Mouse (Mus musculus) testis, adult 2 months (tissue): ENCODE data around the gene Gtf2h4. TPM values are rescaled to one million over a fixed set of nuclear protein-coding genes. Genes with fewer than 3 reads are reported as not detected.

Source experiments
- H3K27ac ChIP-seq: fragments of 200-500 bp; 2 replicates; pipeline ENCODE4 v1.5.1; 2012; ENCODE audit warnings: low read depth, low read length; ENCODE audit not compliant: control insufficient read depth, insufficient read depth
- H3K27me3 ChIP-seq: fragments of 200-500 bp; 2 replicates; pipeline ENCODE4 v1.6.1; 2012; ENCODE audit warnings: mild to moderate bottlenecking, low read length, moderate library complexity; ENCODE audit not compliant: control insufficient read depth, insufficient read depth
- H3K36me3 ChIP-seq: fragments of 200-500 bp; 2 replicates; pipeline ENCODE4 v1.6.1; 2012; ENCODE audit warnings: mild to moderate bottlenecking, low read length; ENCODE audit not compliant: control insufficient read depth, insufficient read depth
- H3K4me1 ChIP-seq: fragments of 200-500 bp; 2 replicates; pipeline ENCODE4 v1.6.1; 2012; ENCODE audit warnings: low read length; ENCODE audit not compliant: control insufficient read depth, insufficient read depth
- H3K4me3 ChIP-seq: fragments of 200-500 bp; 2 replicates; pipeline ENCODE4 v1.5.1; 2012; ENCODE audit warnings: low read depth, mild to moderate bottlenecking, low read length, moderate library complexity, mixed read lengths; ENCODE audit not compliant: control insufficient read depth
- CTCF ChIP-seq: fragments of 200-500 bp; IDR thresholded peaks from 2 replicates; pipeline ENCODE4 v1.5.1; 2012; ENCODE audit warnings: low read depth, mild to moderate bottlenecking, inconsistent platforms, low read length, moderate library complexity; ENCODE audit not compliant: control insufficient read depth, insufficient read depth, insufficient replicate concordance
- POLR2A ChIP-seq: fragments of 200-500 bp; IDR thresholded peaks from 2 replicates; pipeline ENCODE4 v1.6.1; 2012; ENCODE audit warnings: low read depth, mild to moderate bottlenecking, inconsistent platforms, low read length, moderate library complexity; ENCODE audit not compliant: control insufficient read depth
- polyA plus RNA-seq: library from polyadenylated mRNA; depleted of rRNA; stranded (reverse); fragments of >200 nt; gene quantifications from 2 replicates; pipeline ENCODE4 v1.2.3, GENCODE M21; 2012

The Gtf2h4 gene
- polyA plus RNA-seq, 1 experiment, result 29.4 TPM

DNA sequence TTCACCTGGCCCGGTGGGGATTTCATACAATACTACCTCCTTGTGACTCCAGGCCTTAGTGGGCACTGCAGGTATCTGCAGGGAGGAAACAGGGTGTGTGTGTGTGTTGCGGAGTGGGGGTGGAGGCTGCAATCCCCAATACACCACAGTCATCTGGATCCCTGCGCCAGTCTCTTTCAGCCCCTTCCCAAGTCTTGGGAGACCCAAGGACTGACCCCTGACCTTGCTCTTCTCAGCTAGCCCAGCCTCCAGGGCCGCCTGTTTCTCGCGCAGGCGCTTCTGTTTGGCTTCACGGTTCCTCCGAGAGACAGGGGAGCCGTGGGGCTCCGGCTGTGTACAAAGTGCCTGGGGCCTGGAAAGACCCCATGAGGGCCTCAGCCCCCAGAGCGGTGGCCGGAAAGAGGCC is 6.7 kb downstream of the Gtf2h4 start:
- Histone ChIP-seq H3K36me3 (peaks cover 1% of the 10 kb centered on the region), H3K4me3 (peak overlapping the region; percentile 98), H3K4me1 (peaks cover 20% of the 10 kb centered on the region), H3K27ac (peak overlapping the region; percentile 89), H3K27me3 (no peaks in the 10 kb centered on the region)
- TF ChIP-seq CTCF (no peak), POLR2A (no peak)

DNA sequence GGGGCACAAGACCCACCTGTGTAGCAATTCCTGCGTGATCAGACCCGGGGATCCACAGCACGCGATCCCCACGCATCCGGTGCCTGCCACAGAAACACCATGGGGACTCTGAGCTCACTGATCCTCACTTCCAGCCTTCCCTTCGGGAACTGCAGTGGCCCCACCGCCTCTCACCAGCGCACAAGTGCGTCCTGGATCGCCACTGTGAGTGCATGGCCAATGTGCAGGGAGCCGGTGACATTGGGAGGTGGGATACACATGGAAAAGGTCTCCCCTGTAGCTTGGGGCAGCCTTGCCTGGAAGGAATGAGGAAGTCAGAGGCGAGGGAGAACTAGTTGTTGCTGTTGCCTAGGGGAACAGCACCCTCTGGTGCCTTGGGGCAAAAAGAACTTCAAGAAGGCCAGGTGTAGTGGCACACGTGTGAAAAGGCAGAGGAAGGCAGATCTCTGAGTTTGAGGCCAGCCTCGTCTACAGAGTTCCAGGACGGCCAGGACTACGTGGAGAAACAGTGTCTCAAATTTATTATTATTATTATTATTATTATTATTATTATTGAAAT is 7.5 kb downstream of the Gtf2h4 start:
- no peak overlapping the region for H3K27ac ChIP-seq
- peaks cover 20% of the 10 kb centered on the region for H3K4me1 ChIP-seq
- TF ChIP-seq POLR2A (no peak), CTCF (peak; percentile 47; the same call in 1 of the 2 replicates)
- no peaks in the 10 kb centered on the region for H3K27me3 ChIP-seq
- no peak overlapping the region for H3K4me3 ChIP-seq
- H3K36me3 ChIP-seq, result peaks cover 1% of the 10 kb centered on the region

DNA sequence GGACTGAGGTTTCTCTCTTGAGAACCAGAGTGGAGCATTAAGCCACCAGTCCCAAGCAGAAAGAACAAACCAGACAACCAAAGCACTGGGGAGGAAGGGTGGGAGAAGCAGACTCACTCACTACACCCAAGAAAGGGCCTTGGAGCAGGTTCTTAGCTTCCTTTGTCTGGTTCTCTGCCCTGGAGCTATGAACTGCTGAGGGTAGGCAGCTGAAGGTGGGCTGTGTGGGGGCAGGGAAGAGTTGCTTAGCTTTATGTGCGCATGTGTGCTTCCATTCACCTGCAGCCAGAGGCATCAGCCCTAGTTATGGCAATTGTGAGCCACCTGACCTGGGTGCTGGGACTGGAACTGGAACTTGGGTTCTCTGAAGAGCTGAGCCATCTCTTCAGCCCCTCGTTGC is 20.5 kb downstream of the Gtf2h4 start:
- TF ChIP-seq CTCF (no peak), POLR2A (no peak)
- Histone ChIP-seq H3K27ac (no peak overlapping the region), H3K27me3 (no peaks in the 10 kb centered on the region), H3K4me3 (no peak overlapping the region), H3K4me1 (no peaks in the 10 kb centered on the region), H3K36me3 (no peaks in the 10 kb centered on the region; the same call in none of the 2 replicates)

DNA sequence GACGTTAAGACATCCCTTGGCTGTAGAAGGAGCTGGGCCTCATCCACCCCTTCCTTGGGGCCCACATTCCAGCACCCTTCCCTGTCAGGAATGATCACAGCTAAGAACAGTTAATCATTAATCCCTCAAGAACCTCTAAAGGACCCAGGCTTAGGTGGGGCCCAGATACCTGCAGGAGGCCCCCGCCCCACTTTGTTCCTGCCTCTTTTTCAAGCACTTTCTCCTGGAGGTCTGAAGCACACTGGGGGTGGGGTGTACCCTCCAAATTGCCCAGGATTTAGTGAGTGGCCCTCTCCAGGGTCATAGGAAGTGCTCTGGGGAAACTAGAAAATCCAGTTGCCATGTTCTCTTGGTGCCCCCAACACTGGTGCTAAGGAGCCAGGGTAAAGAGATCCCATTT is 24.1 kb downstream of the Gtf2h4 start:
- Histone ChIP-seq H3K4me3 (no peak overlapping the region), H3K36me3 (no peaks in the 10 kb centered on the region), H3K27ac (no peak overlapping the region), H3K27me3 (no peaks in the 10 kb centered on the region), H3K4me1 (no peaks in the 10 kb centered on the region)
- no peak for TF ChIP-seq POLR2A
- no peak for TF ChIP-seq CTCF

DNA sequence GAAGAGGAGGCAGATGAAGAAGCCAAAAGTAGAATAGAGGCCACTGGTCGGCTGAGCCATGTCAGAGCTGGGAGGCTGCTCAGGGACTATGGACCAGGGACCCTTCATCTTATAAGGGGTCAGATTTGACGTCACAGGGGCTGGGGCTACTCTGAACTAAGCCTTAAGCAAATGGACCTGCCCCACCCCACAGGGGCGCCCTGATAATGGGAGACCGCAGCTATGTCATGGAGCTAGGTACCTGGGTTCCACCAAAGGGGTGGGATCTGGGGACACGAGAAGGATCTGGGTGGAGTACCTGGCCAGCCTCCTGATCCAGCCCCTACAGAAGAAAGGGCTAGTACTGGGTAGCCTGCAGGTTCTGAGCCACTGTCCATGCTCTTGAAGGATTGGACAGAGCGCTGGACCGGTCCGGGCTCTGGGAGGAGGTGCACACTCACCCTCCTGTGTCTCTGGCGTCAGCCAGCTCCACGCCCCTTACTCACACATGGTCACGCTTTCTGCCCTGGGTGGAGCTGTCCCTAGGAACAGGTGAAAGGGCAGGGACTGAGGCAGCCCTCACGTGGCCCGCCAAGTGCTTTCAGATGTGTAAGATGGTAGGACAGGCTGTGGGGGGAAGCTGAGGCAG is 29.8 kb downstream of the Gtf2h4 start, which contains the start of gene Mucl3:
Gene Mucl3 (minus strand): TSS at position 87 of the 628 bp plus-strand sequence.
- TF ChIP-seq POLR2A (no peak), CTCF (no peak)
- no peaks in the 10 kb centered on the region for H3K27me3 ChIP-seq
- no peak within 1 kb of the TSS for H3K27ac ChIP-seq
- no peak within 1 kb of the TSS for H3K4me3 ChIP-seq
- H3K4me1 ChIP-seq, result peaks cover 8% of the 10 kb centered on the region
- H3K36me3 ChIP-seq, result no peaks in the 10 kb centered on the region

DNA sequence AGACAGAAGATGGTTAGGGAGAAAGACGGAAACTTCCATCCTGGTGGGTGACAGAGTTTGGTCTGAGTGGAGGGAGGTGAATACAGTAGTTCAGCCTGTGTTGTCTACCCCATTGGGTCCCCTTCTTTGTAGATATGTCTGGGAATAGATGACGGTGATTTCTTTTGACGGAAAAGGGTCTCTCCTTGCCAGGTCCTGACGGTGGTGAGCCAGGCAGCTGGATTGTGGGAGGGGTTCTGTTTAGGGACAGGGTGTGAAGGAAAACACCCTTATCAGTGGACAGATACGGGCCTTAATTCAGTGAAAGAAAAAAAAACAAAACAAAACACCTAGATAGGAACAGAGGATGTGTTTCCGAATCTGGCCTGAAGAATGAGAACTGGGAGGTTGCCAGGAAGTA is 34.2 kb downstream of the Gtf2h4 start:
- Histone ChIP-seq H3K27me3 (no peaks in the 10 kb centered on the region), H3K4me1 (peaks cover 18% of the 10 kb centered on the region), H3K4me3 (peak overlapping the region; percentile 21; the same call in 1 of the 2 replicates), H3K27ac (no peak overlapping the region), H3K36me3 (no peaks in the 10 kb centered on the region)
- TF ChIP-seq CTCF, result no peak
- no peak for TF ChIP-seq POLR2A

DNA sequence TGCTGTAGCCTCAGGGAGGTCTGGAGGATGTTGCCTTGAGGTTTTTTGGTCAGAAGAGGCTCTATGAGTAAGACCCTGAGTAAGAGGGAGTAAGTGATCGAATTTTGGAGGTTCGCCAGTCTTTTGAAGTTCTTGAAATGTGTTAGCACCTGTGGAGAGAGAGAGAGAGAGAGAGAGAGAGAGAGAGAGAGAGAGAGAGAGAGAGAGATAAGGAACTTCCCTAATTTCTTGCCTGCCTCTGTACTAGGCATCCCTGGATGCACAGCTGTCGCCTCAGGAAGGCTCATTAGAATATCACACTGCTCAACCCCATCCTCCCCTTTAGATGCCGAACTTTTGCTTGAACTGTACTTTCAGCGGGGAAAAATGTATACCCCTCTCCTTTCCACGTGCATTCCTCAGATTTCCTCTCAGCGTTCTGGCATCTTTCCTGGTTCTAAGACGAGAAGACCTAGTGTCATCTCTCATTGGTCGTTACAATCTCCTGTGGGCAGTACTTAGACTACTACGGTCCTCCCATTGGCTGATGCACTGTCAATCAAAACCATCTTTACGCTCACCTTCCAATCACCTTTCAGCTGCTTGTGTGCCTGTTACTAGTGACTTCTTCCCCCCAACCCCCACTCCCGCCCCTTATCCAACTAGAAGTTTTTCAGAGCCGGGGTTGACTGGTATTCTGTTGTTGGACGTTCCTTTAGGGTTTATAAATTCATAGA is 34.9 kb downstream of the Gtf2h4 start:
- no peak overlapping the region for H3K4me3 ChIP-seq
- no peak overlapping the region for H3K27ac ChIP-seq
- no peaks in the 10 kb centered on the region for H3K27me3 ChIP-seq
- H3K36me3 ChIP-seq, result no peaks in the 10 kb centered on the region
- no peak for TF ChIP-seq POLR2A
- peaks cover 17% of the 10 kb centered on the region for H3K4me1 ChIP-seq
